Mouse (Mus musculus) B cell, adult 2 months (primary cell): ENCODE data around the gene Tmem11.

Experiments used
- DNase-seq, 2 experiments: peaks; one replicate each; pipeline ENCODE4 v3.0.0; 2022

Gene Tmem11

GRCm38 (mm10) chr11:60825191-60825590 lies 53.9 kb downstream of the Tmem11 start:
- no peak for DNase-seq

DNA sequence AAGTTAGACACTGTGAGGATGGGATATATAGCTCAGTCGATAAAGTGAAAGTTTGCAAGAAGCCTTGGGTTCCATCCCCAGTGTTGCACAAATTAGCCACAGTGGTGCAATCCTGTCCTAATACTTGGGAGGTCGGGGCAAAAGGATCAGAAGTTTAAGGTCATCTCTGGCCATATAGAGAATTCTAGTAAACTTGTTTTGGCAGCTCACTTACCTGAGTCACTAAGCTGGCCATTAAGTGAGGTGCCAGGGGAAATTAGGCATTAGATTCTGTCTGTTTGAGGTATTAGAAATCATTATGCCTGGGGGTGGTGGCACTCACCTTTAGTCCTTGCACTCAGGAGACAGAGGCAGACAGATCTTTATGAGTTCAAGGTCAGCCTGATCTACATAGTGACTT lies 55.3 kb downstream of the Tmem11 start:
- DNase-seq = no peak

DNA sequence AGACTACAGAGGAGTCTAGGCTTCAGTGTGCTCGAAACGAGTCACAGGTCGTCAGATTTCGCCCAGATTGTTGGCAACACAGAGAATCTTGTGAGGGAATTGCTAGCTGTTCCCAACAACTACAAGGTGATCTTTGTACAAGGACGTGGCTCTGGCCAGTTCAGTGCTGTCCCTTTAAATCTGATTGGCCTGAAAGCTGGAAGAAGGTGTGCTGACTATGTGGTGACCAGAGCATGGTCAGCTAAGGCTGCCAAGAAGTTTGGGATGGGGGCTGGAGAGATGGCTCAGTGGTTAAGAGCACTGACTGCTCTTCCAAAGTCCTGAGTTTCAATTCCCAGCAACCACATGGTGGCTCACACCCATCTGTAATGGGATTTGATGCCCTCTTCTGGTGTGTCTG lies 62.7 kb downstream of the Tmem11 start:
- DNase-seq = no peak
